Mouse (Mus musculus) layer of hippocampus, adult 9-10 months (tissue): ENCODE measurements around the gene Tprg.

Source experiments
- DNase-seq: peaks from one replicate; pipeline ENCODE4 v3.0.0; 2022; ENCODE audit warnings: low spot score

The Tprg gene

DNA sequence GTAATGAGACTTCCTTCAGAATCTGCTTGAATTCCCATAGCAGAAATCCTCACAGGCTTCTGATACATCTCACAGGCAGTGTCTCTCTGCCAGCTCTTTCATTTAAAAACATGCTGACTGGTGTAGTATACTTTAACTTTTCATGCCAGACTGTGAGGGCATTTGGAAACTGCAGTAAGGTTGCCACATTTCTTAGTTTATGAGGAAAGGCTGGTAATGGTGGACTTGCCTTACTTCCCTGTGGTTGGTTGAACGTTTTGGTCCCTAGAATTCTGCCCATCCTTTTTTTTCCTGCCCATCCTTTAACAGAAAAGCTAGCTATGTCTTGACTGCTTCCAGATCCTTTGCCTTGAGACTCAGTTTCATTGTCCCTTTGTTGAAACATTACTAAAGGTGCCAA, 138.8 kb downstream of the Tprg start:
- no peak for DNase-seq

DNA sequence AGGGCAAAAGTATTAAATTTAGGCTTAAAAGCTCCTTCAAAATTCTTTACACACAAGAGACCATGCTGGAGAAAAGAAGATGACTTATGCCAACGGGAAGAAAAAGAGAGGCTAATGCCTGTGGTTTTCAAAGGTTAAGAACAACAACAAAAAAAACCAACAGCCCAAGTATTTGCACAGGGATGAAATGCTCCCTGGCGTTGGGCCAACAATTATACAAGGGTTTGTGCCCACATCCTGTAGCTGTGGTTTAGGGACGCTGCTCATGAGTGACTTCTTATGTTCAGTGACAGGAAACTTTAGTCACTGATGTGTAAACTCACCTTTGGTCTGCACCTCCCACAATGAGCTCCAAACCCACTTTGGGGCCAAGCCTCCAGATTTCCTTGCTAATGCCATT, 139.6 kb downstream of the Tprg start:
- no peak for DNase-seq

DNA sequence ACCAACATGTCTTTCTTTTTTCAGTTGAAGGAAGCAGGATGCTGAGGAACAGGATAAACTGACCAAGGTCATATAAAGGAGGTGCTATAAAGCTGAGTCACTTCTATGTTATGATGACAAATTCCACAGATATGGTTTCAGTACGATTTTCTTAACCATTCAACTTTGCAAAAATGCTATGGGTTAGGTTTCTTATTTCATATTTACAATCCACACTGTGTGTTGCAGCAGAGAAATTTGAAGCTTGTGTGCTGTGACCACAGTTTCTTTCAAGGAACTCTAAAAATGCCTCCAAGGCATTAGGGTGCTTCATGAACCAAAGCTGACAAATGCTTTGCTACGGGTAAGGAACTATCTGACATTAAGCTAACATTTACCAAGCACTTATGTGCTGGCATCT, 153.4 kb downstream of the Tprg start:
- DNase-seq: no peak

DNA sequence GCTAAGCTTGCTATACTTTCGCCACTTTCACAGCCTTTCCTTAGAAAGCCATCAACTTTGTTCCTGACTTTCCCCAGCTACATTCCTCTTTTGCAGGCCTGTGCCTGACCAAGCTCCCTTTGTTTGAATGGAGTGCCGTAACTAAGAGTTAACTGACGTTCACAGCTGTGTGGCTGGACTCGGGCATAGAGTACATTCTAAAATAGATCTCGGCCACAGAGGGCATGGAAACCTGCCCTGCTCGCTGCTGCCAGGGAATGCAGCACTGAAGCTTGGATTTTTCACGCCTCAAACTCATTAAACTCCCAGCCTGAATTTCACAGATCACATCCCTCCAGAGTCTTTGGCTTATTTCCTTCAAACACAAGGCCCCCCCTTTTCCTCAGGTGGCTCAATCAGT, 159.0 kb downstream of the Tprg start:
- no peak for DNase-seq

DNA sequence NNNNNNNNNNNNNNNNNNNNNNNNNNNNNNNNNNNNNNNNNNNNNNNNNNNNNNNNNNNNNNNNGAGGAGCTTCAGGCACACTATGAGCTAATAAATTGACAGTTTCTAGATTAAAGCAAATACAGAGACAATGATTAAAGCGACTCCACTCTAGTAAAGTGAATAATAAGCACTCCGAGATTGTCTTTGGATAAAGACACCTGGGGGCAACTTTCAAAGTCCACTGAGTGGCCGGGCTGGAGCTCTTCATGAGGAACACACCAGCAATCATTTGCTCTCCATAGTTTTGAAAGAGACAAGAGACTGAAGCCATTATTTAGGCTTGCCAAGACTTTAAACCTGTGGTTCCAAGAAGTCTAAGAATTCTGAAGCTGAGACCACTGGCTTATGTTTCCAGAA, 164.9 kb downstream of the Tprg start:
- no peak for DNase-seq

DNA sequence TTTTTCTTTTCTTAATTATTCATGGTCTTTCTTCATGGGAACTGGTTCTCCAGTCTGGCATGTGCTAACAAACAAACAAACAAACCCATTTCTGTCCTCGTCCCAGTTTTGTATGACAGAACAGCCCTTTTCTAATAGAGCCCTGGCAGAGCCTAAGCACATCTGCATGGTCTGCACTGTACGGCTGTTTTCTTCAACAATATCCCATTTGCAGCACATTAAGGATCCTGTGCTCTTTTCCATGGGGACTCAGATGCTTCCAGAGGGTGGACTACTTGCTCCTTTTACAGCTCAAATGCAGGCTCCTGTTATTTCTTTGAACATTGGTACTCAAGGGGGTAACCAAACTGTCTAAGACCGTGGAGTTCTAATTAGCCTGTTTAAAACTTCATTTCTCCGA, 178.1 kb downstream of the Tprg start:
- DNase-seq: no peak

DNA sequence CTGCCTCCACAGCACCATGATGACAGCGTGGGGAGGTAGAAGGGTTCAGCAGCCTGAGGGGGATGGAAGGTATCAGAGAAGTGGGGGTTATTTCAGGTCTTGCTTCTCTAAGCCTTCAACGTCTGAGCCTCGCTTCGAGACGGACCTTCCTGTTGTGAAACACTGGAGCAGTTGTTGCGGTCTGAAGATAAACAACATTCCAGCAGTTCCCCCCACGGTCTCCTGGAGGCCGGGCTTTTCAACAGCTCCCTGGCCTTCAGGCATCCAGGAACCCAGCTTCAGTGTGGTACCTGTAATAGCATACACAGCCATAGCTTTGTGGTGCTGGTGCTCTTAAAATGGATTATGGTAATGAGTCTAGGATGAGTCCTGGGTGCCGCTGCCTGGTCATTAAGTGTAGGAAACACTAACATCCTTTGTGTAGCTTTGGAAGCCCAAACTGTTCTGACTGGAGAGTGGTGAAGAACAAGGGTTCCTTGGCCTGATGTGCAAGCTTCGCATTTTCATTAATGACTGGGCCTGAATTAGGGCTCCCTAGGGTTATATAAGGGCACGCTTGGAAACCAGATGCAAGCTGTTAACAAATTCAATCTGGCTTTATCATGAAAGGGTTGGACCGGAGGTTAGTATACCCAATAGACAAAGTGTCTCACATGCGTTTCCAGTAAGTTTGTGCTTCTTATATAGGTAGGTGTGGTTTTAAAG, 179.0 kb downstream of the Tprg start:
- no peak for DNase-seq

DNA sequence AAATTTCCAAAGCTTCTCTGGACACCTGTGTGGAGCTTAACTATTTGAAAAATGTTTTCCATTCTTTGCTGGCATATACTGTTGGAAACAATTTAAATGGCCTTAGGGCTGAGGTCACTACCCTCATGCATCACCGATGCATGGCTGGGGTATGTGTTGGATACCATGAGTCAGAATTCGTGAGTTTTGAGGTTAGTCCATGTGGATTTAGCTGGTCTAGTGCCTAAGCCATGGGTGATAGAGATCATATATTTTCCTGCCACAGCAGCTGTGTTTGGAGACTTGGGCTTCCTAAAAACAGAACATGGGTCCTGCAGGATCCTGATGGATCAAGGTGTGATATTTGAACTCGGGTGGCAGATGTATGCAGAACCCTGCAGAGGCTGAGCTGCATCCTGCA, 181.4 kb downstream of the Tprg start:
- DNase-seq: no peak

DNA sequence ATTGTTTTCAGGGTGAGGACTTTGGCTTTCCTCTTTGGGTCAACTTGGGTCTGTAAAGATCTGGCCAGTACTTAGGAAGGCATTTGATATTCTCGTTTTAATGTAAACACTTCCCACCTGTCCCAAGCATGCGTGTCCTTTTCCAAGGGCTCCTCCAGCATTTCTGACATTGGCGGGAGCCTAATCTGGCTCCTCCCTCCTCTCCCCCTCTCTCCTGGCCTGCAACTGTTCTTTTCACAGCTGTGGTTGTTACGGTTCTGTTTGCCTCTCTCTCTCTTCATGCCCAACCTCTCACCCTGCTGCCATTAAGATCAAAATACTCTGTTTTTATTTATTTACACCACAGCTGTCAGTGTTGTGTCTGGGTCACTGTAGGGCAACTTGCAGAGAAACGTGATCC, 182.0 kb downstream of the Tprg start:
- DNase-seq: no peak
